Mouse (Mus musculus) retina, postnatal 1 day (tissue): ENCODE measurements around the gene Hspb8.
A peak's percentile ranks its signal among the peaks of the same experiment; 100 is the strongest.

ENCODE experiments used
- DNase-seq: peaks from one replicate; pipeline ENCODE4 v3.0.0-alpha.2; 2012

Hspb8 gene

DNA sequence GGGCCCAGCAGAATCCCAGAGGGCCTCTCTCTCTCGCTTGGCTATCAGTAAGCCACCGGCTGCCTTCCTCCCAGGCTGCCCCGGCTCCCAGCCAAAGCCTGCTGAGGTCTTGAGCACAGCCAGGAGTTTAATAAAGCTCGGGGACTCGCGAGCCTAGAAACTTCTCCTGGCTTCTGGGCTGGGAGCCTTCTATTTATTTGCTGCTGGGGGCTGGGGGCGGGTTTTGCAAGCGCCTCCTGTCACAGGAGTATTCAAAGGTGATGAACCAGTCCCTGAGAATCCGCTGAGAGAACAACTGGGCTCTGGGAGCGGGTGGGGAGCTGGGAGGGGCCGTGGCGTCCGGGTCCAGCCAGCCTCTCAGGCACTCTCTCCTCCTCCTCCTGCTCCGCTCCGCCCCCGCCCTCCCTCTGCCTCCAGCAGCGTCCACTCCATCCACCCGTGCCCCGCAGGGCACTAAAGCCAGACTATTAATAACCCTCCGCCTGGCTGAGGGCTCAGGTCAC lies at the start of gene Hspb8:
Gene Hspb8 (minus strand): TSS at position 166 of the 503 bp plus-strand sequence.
- DNase-seq: peak; percentile 78

DNA sequence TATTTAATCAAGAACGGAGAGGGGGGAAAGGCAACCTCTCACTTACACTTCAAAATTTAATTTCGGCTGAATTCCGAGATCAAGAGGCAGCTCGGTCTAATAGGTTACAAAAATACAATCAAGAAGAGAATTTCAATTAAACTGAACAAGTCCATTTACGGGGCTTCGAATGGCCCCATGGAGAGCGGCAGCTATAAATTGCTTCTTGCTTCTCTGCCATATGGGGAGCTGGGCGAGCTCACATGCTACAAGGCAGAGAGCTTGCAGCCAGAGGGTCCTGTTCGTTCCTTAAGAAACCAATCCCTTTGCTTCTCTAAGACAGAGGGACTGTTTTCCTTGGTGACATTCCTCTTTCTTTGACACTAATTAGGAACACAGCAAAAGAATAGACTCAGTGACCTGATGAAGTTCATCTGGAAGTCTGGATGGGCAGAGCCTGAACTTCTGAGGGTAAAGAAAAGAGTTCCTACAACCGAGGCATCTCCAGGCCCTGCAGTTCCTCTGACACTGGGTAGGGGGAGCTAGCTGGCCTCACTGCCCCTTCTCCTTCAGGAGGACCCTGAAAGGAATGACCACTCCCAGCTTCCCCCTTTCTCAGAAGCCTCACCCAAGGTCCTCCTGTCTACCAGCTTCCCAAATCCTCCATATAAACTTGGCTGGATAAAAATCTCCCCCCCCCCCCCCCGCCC lies 38.8 kb upstream of the Hspb8 start:
- peak; percentile 53 for DNase-seq

DNA sequence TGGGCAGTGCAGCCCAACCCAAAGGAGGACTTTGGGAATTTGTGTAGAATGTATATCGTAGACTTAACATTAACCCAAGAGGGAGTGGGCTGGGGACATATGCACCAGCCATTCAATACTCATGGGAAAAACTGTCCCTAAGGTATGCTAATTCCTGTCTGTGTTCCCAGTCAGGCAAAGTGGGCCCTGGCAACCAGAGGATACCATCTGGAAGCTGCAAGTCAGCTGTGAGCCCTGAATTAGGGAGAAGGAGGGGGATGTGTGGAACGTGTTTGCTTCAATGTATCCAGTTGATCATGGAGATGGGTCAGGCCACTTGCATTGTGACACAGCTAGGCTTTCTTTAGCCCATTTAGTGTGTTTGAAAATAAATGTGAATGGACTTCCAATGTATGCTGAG lies 37.3 kb upstream of the Hspb8 start:
- DNase-seq: no peak

DNA sequence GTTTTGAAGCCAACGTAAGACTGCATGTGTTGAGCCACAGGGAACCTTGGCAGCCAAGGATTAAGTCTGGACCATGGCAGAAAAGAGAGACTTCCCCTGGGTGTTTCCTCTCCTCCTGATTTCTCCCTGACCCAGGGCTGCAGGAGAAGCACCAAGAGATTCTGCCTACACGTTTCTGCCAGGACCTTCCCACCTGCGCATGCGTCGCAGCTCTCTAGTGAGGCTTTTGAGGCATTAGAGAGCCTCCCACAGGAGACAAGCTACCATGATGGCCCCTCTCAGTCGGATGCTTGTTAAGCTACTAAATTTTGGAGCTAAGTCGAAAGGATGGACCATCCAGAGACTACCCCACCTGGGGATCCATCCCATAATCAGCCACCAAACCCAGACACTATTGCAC lies 35.1 kb upstream of the Hspb8 start:
- DNase-seq: no peak

DNA sequence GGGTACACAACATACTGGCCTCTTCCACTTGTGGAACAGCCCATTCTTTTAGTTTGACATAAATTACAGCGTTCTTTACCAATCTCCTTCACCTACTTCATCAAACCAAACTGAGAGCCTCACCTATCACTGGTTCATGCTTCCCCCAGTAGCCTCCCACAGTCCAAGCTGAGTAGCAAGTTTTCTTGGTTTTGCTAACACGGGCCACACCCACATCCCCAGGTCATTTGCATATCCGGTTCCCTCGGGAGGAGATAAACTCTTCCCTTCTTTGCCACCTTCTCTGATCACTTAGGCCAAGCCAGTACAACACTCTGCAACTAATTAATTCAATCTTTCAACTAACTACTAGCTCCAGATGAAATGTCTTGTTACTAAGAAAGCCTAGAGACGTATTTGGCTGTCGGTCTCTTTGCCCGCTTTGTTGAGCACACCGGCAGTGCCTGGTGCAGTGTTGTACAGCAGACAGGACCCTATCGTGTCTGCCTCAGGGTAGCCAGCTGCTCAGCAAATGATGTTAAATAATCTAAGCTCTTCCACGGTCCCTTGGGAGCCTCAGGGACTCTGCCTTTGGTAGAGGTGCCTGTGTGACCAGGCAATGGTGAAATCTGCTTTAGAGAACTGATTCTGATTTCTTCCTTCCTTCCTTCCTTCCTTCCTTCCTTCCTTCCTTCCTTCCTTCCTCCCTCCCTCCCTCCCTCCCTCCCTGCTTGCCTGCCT lies 34.3 kb upstream of the Hspb8 start:
- DNase-seq: peak; percentile 55

DNA sequence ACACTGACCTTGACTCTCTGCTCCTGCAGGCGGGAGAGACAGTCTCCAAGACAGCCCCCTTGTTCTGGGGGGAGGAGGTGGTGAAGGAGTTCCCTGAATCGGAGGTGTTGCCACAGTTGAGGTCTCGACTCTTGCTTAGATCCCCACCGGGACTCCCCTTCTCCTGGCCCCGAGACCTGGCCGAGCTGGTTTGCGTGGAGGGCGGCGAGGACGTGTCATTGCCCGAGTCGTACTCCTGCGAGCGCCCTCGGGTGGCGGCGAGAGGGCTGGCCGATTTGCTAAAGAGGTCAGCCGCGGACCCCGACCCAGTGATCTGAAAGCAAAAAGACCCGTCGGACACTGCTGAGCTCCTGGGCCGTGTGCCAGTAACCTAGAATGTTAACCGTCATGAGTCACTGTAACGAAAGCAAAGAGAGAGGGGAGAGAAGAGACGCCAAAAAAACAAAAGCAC lies 30.8 kb upstream of the Hspb8 start:
- peak; percentile 84 for DNase-seq

DNA sequence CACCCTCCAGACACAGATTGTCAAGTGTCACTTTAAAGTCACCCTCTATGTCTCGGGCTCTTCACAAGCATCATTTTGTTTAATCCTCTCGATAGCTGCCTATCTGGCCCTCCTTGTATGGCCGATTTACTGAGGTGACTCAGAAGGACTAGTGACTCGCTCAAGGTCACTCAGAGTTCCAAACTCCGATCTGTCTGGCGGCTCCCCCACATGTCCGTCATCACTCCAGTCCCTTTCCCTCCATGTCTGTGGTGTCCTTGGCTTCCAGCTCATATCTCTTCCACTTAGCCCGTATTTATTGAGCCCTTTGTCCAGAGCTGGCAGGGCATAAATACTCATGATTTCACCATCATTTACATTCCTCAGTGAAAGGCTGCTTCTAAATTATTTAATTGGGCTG lies 28.2 kb upstream of the Hspb8 start:
- no peak for DNase-seq

DNA sequence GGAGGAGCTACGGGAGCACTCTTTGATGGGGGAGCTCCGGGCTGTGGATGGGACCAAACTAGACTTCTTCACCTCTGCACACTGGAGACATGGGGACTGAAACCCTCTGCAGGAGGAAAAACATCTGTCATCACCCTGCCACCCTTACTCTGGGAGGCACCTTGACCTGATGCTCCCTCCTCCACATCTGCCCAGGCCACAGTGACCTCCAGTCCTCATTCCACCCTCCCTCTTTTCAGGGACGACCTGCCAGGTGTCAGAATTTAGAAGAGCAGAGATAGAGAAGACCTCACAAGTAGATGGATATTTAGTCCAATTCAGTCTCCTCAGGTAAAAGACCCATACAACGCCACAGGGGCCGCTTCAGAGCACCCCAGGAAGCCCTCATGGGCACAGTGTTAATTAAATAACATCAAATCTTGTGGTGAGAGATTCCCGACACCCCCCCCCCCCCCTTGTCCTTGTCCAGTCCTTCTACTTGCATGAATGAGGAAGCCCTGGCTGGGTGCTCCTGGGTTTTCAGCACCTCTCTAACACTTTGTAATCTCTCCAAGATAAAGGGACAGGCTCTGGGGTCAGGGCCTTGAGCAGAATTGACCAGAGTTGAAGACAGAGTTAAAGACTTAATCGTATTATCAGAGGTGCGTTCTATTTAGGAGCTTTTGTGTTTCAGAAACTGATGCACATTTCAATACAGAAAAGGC lies 27.0 kb upstream of the Hspb8 start:
- no peak for DNase-seq

DNA sequence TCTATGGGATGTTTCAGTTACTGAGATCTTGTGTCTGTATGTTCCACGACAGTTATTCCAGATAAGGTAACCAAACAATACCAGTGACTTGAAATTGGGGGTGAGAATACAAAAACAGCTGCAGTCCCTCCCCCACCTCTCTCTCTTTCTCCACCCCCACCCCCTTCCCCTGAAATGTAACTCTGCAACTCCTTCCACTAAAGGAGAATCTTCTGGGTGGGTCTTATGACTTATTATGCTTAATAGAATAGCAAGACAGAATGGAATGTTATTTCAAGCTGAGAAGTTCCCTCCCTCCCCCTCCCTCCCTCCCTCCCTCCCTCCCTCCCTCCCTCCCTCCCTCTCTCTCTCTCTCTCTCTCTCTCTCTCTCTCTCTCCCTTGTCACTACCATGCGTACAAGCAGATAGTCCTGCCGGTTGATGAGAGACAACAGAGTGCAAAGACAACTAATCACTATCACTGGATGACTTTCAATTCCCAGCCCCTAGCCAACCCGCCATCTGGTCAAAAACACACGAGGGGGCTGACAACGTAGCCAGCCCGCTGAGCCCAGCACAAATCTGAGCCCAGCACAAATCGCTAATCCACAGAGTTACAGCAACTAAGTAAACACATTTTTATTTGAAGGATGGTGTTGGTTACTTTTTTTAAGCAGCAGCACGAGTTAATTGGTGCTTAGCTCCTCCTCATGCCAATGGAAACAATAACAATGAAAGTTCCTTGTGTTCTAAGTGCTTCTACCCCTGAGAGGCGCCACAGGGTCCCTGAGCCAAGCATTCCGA lies 25.9 kb upstream of the Hspb8 start:
- peak; percentile 51 for DNase-seq

DNA sequence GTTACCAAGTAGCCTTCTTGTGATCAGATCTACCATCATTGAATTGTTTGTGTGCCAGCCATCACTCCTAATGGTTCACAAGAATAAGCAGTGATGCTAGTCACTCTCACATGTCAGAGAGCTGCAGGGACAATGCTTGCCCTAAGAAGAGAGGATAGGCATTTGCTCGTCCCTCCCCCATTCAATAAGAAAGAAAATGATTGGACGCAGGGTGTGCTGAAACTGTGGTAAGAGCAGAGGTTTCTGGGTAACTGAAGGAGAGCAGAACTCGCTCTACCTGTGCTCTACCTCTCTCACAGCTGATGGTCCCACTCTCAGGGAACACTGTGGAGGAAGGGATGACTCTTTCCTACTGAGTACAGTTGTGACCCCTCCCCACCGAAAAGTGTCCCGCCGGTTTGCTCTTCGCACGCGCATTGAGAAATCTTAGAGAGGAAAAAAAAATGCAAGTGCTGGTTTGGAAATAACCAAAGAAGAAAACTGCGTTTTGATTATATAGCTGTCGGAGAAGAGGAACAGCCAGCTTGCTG lies 25.2 kb upstream of the Hspb8 start:
- no peak for DNase-seq

DNA sequence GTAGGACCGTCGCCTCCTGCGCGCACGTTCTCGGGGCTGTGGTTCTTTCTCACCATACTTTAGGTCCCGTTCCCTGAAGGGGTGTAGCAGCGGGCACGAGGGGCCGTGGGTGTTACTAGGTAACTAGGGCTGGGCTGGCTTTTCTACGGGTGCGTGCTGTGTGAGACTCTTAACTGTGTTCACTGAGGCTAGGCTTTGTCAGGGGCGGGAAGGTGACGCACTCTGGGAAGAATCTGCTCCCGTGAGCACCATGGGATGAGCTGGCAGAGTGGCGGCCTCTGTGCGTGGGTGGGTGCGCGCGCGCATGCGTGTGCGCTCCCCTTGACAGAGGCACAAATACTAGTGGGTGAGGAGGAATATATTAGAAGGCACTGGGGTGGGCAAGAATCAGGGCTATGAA lies 23.9 kb upstream of the Hspb8 start:
- no peak for DNase-seq

DNA sequence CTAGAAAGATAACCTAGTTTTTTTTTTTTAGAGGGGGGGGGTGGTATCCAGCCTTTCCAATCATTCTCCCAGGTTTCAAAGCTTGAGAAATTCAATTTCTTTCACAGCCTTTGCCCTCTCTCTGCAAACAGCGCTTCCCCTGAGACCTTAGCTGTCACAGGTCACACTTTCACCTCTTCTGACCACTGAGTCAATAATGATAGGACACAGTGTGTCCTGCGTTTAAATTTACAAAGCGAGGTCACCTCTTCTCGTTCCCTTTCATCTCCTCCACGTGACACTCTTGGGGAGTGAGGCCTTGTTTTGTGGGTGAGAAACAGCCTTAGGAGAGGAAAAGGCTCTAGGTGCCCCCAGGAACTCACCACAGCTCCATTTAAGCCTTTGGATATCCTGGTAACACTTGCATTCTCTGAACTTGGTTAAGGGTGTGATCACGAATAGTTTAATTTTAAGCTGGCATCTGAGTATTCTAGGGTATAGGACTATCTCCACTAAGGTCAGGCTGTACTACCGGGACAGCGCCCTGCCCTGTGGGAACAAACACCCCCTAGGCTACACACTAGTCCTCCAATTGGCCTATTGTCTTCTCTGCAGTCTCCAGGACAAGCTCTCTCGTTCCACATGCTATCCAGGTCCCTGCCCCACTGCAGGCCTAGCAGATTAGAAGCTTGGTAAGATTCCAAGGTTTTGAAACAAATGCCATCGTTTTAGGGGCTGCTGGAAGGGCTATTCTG lies 23.1 kb upstream of the Hspb8 start:
- DNase-seq: no peak

DNA sequence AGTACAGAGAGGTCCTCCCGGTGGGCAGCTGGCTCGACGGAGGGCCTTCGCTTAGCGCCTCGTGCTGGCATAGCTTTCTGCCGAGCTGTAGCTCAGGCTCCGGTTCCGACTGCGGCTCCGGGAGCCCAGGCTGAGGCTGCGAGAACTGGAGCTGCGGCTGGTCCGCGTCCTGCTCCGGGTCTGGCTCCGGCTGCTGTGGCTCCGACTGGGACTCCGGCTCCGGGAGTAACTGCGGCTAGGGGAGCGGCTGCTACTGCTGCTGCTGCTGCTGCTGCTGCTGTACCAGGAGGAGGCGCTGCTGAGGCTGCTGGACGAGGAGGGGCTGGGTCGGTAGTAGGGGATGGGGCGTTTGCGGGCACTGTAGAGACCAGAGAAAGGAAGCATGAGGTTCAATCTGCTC lies 21.9 kb upstream of the Hspb8 start:
- DNase-seq: no peak

DNA sequence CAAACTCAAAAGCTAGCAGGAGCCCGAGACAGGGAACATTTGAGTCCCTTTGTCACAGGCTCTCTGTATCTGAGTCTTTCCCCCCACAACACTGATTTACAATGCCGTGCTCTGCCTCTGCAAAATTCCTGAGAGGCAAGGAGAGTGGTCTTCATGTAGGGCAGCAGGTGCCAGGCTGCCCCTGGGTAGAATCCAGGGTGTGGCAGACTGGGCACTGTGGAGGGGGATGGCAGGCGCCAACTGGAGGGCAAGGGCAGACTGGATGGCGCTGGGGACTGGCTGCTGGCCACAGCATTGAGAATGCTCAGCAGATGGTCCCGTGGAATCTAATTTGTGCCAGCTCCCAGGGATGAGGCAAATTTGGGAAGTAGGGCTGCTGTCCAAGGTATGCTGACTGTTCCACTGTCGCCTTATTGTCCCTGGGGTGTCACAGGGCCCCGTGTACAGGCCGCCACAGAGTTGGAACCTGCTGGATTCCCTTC lies 20.8 kb upstream of the Hspb8 start:
- DNase-seq: peak; percentile 33

DNA sequence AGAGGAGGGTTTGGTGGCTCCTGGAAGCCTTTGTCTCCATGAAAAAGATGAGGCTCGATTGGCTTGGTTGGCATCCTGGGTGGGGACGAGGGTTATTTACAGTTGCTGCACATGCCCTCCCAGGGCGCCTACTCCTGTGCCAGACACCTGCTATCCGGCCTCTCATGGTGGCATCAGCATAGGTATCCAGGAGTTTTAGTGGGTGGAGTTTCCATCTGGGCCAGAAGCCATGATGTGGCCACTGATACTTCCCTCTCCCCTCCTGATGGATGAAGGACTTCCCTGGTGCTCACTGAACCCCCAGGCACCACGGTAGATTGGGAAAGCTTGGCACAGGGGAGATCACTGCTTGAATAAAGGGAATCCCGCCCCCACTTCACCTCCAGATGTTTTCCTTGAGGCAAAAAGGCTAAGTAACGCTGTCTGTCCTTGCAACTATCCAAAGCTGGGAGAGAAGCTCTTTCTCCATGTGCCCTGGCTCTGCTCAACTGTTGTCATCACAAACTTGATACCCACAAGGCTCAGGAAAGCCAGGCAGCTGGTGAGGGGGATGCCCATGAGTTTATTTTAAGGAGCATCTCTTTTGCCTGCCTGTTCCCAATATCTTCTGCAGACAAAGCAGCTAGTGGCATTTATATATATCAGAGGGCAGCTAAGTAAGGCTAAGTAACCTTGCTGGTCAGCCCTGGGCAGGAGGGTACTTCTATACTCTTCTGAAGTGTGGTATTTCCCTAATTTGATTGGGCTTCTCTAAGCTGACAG lies 20.2 kb upstream of the Hspb8 start:
- no peak for DNase-seq

DNA sequence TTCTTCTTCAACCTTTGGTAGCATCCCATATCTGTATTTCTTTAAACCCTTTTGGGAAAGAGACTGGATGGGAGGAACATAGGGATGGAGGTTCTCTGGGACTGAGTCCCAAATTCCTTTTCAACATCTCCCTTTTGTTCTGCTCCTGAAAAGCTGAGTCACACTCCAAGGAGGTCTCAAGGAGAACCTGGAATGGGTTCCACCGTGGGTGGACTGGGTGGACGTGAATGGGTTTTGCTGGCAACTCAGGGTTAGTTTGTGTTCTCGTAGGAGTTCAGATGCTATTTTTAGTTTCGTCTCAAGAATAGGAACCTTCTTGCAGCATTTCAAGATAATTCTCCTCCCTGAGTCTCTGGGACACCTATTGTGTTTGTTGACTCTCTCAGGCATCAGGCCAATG lies 17.6 kb upstream of the Hspb8 start:
- DNase-seq: no peak

DNA sequence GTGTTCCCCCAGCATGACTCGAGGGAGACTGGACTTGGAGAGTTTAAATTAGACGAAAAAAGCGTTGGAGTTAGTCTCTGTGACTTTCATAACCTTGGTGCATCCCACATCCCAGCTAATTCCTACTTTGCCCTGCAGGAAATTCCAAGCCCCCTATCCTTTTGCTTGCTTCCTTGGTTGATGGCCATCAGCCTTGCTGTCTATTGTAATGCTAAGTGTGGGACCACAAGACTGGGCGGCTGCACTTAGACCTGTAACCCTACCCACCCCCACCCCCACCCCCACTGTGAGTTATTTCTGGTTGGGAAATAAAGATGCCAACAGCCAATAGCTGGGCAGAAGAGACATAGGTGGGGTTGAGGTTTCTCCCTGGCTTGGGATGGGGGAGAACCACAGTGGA lies 15.7 kb upstream of the Hspb8 start:
- DNase-seq: no peak

DNA sequence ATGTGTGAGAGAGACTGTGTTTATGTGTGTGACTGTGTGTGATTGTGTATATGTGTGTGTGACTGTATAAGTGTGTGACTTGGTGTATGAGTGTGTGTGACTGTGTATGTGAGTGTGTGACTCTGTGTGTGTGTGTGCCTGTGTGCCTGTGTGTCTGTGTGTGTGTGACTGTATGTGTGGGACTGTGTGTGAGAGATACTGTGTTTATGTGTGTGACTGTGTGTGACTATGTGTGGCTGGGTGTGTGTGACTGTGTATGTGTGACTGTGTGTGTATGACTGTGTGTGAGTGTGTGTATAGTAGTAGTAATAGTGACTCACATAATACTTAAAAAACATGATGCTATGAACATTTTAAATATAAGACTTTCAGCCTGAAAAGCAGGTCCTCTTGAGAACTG lies 13.5 kb upstream of the Hspb8 start:
- DNase-seq: no peak

DNA sequence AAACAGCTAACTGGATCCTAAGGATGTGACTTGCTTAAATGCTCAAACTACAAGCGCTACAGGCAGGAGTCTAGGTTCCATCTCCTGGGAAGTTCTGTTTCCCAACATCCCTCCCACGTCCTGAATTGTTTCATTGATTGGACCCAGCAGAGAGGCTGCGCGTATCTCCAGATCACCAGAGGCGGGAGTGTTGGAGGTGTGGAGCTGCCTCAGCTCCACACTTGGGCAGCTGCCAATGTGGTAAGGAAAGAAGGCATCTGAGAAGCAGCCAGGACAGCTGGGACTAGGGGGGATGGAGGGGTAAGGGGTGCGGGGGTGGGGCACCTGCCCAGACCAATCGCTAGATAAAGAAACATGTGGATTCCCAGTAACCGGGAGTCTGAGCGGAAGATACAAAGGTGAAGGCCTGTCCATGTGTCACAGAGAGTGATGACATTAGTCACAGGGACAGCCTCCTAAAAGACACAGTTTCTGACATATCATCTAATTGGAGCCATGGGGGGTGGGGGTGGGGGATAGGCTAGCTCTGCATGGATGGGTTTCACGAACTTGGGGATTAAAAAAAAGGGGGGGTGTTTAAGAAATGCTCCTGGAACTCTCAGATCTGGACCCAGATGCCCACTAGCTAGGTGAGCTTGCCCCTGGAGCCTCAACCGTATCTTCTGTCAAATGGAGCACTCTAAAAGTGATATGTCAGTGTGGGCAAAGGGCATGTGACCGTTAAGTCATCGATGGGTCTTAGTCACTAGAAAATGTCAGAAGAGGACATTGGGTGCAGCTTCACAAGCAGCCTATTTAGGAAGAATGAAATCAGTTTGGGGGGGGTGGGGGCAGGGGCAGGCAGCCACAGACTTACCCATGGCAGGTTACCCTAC lies 12.5 kb upstream of the Hspb8 start:
- DNase-seq: peak; percentile 49

DNA sequence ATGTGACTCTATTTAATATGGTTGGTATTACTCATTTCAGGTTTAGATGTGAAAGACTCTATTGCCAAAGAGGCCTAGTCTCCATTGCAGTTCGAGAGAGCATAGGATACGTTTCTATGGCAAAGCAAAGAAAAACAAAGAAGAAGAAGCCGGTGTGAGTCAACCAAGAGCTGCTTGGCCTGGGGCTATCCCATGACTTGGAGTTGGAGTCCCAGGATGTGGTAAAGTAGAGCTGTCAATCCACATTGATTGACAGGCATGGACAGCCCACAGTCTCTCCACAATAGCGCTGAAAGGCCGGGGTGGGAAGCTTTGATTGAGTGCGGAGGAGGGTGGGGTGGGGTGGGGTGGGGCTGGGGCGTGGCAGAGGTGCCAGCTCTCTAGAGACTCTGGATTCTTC lies 10.2 kb upstream of the Hspb8 start:
- no peak for DNase-seq
